Mouse (Mus musculus) brain, adult 2 months (tissue): ENCODE data around the gene Slc16a12.
"Not testable (repeated sequence)": the region's sequence is repeated elsewhere in the genome, so short reads cannot be mapped to it uniquely, and the experiment has no call there.

ENCODE experiments used
- DNase-seq: peaks from one replicate; pipeline ENCODE4 v3.0.0; 2011; ENCODE audit warnings: low read depth, low spot score

Slc16a12 gene

GRCm38 (mm10) chr19:34673476-34673875, 73.6 kb downstream of the Slc16a12 start:
- DNase-seq: peak; percentile 70

GRCm38 (mm10) chr19:34666127-34666526, 81.0 kb downstream of the Slc16a12 start:
- peak; percentile 81 for DNase-seq

GRCm38 (mm10) chr19:34662740-34663139, 84.3 kb downstream of the Slc16a12 start:
- no peak for DNase-seq

GRCm38 (mm10) chr19:34662067-34662507, 85.0 kb downstream of the Slc16a12 start:
- DNase-seq: peak; percentile 93

GRCm38 (mm10) chr19:34656511-34657298, 90.4 kb downstream of the Slc16a12 start:
- no peak for DNase-seq

- DNase-seq: no peak
Observed at GRCm38 (mm10) chr19:34655227-34655805, 91.8 kb downstream of the Slc16a12 start.

GRCm38 (mm10) chr19:34650997-34651396, 96.1 kb downstream of the Slc16a12 start:
- DNase-seq: no peak

GRCm38 (mm10) chr19:34650276-34650675, 96.8 kb downstream of the Slc16a12 start:
- DNase-seq: no peak

- not testable (repeated sequence) for DNase-seq
Observed at GRCm38 (mm10) chr19:34647630-34648029, 99.5 kb downstream of the Slc16a12 start.

GRCm38 (mm10) chr19:34642616-34643015, 104.5 kb downstream of the Slc16a12 start:
- no peak for DNase-seq

GRCm38 (mm10) chr19:34640623-34641022, 106.5 kb downstream of the Slc16a12 start, which contains the start of the genes Ifit1bl2 and Ifit1:
Gene Ifit1bl2, minus strand, starts transcription at chr19:34640743.
Gene Ifit1, plus strand, starts transcription at chr19:34640871.
- DNase-seq: peak; percentile 21

- DNase-seq: peak; percentile 63
Observed at GRCm38 (mm10) chr19:34636933-34637557, 110.0 kb downstream of the Slc16a12 start.

- peak; percentile 7 for DNase-seq
Observed at GRCm38 (mm10) chr19:34633484-34633883, 113.6 kb downstream of the Slc16a12 start.

GRCm38 (mm10) chr19:34631487-34631886, 115.6 kb downstream of the Slc16a12 start:
- no peak for DNase-seq

GRCm38 (mm10) chr19:34627496-34627895, 119.6 kb downstream of the Slc16a12 start:
- DNase-seq: no peak

- DNase-seq: no peak
Observed at GRCm38 (mm10) chr19:34624663-34625062, 122.4 kb downstream of the Slc16a12 start.

- no peak for DNase-seq
Observed at GRCm38 (mm10) chr19:34623781-34624180, 123.3 kb downstream of the Slc16a12 start.

- no peak for DNase-seq
Observed at GRCm38 (mm10) chr19:34620871-34621270, 126.2 kb downstream of the Slc16a12 start.
